Mouse (Mus musculus) cerebellum, adult 2 months (tissue): Measurements from ENCODE around the gene Tgfbr3. TPM values are rescaled to one million over a fixed set of nuclear protein-coding genes. Genes with fewer than 3 reads are reported as not detected.

ENCODE experiments used
- DNase-seq, 2 experiments: peaks; one replicate each; pipeline ENCODE4 v3.0.0; 2021
- H3K27ac ChIP-seq: fragments of 200-500 bp; 2 replicates; pipeline ENCODE4 v1.5.1; 2012; ENCODE audit warnings: low read length, control low read depth, inconsistent platforms; ENCODE audit not compliant: insufficient read depth
- H3K27me3 ChIP-seq: fragments of 200-500 bp; 2 replicates; pipeline ENCODE4 v1.6.1; 2012; ENCODE audit warnings: inconsistent platforms, mild to moderate bottlenecking, low read length, moderate library complexity; ENCODE audit not compliant: control insufficient read depth, insufficient read depth
- H3K4me1 ChIP-seq: fragments of 200-500 bp; 2 replicates; pipeline ENCODE4 v1.6.1; 2011; ENCODE audit warnings: low read length; ENCODE audit not compliant: control insufficient read depth, insufficient read depth
- H3K4me3 ChIP-seq: fragments of 200-500 bp; replicated peaks from 2 replicates; pipeline ENCODE3; 2011; ENCODE audit warnings: mild to moderate bottlenecking, low read depth, low read length, control low read depth; ENCODE audit not compliant: insufficient read depth
- CTCF ChIP-seq: fragments of 200-500 bp; IDR thresholded peaks from 2 replicates; pipeline ENCODE4 v1.5.1; 2011; ENCODE audit warnings: low read depth, mild to moderate bottlenecking, control low read depth, low read length, moderate library complexity, borderline replicate concordance; ENCODE audit not compliant: insufficient read depth
- POLR2A ChIP-seq: fragments of 200-500 bp; IDR thresholded peaks from 2 replicates; pipeline ENCODE4 v1.6.1; 2011; ENCODE audit warnings: low read length, control low read depth, borderline replicate concordance; ENCODE audit not compliant: insufficient read depth
- WGBS: fragments of 180-500 bp; shearing (Covaris S2); methylation state at CpG from one replicate; pipeline ENCODE4 v1.1.7; 2018; 5-methylcytosine and 5-hydroxymethylcytosine counted together
- polyA plus RNA-seq: library from polyadenylated mRNA; depleted of rRNA; stranded (reverse); fragments of >200 nt; gene quantifications from 2 replicates; pipeline ENCODE4 v1.2.3, GENCODE M21; 2012

Gene Tgfbr3
- polyA plus RNA-seq, 1 experiment, result 11.5 TPM

- no peak for TF ChIP-seq CTCF
- no peak for TF ChIP-seq POLR2A
- no peak overlapping the region for H3K4me3 ChIP-seq
- 63% methylated on average over 2 of the region's 2 CpGs for WGBS
- peaks cover 7% of the 10 kb centered on the region for H3K4me1 ChIP-seq
- H3K27me3 ChIP-seq, result no peaks in the 10 kb centered on the region
- no peak for DNase-seq
- H3K27ac ChIP-seq, result no peak overlapping the region
Observed at GRCm38 (mm10) chr5:107177248-107177647, 112.2 kb downstream of the Tgfbr3 start.

GRCm38 (mm10) chr5:107176796-107177195, 112.6 kb downstream of the Tgfbr3 start:
- Histone ChIP-seq H3K27ac (no peak overlapping the region), H3K27me3 (no peaks in the 10 kb centered on the region), H3K4me3 (no peak overlapping the region), H3K4me1 (peaks cover 7% of the 10 kb centered on the region)
- no peak for TF ChIP-seq POLR2A
- no peak for TF ChIP-seq CTCF
- WGBS, result 11% methylated on average over 4 of the region's 4 CpGs
- peak in 1 of 2 experiments; percentile 32 for DNase-seq

DNA sequence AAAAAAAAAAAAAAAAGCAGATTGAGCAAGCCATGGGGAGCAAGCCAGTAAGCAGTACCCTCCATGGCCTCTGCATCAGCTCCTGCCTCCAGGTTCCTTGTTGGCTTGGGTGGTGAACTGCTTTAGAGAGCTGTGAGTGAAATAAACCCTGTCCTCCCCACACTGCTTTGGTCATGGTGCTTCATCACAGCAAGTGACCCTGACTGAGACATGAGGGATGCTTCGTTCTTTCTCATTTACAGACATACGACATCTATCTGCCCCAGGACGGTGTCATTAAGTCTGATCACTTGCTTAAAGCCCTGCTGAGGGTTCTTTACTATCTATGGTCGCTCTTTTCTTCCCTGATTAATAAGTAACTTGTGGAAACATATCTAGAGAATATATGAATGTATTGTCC, 113.2 kb downstream of the Tgfbr3 start:
- no peak for TF ChIP-seq CTCF
- no peak for TF ChIP-seq POLR2A
- 94% methylated on average over 4 of the region's 4 CpGs for WGBS
- Histone ChIP-seq H3K27me3 (no peaks in the 10 kb centered on the region), H3K4me1 (peaks cover 7% of the 10 kb centered on the region), H3K27ac (no peak overlapping the region), H3K4me3 (no peak overlapping the region)
- no peak for DNase-seq

- H3K4me3 ChIP-seq, result no peak overlapping the region
- no peak overlapping the region for H3K27ac ChIP-seq
- no peak for DNase-seq
- peaks cover 7% of the 10 kb centered on the region for H3K4me1 ChIP-seq
- TF ChIP-seq POLR2A (no peak), CTCF (no peak)
- no peaks in the 10 kb centered on the region for H3K27me3 ChIP-seq
Observed at GRCm38 (mm10) chr5:107174188-107174587, 115.2 kb downstream of the Tgfbr3 start.

GRCm38 (mm10) chr5:107173483-107173882, 115.9 kb downstream of the Tgfbr3 start:
- H3K4me3 ChIP-seq, result no peak overlapping the region
- H3K4me1 ChIP-seq, result peaks cover 7% of the 10 kb centered on the region
- no peak overlapping the region for H3K27ac ChIP-seq
- no peaks in the 10 kb centered on the region for H3K27me3 ChIP-seq
- 99% methylated on average over 2 of the region's 2 CpGs for WGBS
- DNase-seq, result no peak
- TF ChIP-seq CTCF (no peak), POLR2A (no peak)

- WGBS, result 87% methylated on average over 7 of the region's 7 CpGs
- Histone ChIP-seq H3K27ac (no peak overlapping the region), H3K4me1 (peaks cover 7% of the 10 kb centered on the region), H3K4me3 (no peak overlapping the region), H3K27me3 (no peaks in the 10 kb centered on the region)
- TF ChIP-seq CTCF (no peak), POLR2A (no peak)
- no peak for DNase-seq
Observed at GRCm38 (mm10) chr5:107171861-107172260, 117.6 kb downstream of the Tgfbr3 start.

GRCm38 (mm10) chr5:107169796-107170195, 119.6 kb downstream of the Tgfbr3 start:
- peaks cover 3% of the 10 kb centered on the region; the same call in 1 of the 2 replicates for H3K4me1 ChIP-seq
- H3K27ac ChIP-seq, result no peak overlapping the region
- 89% methylated on average over 5 of the region's 5 CpGs for WGBS
- no peak overlapping the region for H3K4me3 ChIP-seq
- H3K27me3 ChIP-seq, result no peaks in the 10 kb centered on the region
- DNase-seq, result no peak
- TF ChIP-seq CTCF, result no peak

GRCm38 (mm10) chr5:107167872-107168300, 121.5 kb downstream of the Tgfbr3 start:
- under 1% methylated on average over 8 of the region's 8 CpGs for WGBS
- Histone ChIP-seq H3K4me1 (peaks cover 6% of the 10 kb centered on the region; the same call in 1 of the 2 replicates), H3K27me3 (no peaks in the 10 kb centered on the region), H3K27ac (no peak overlapping the region), H3K4me3 (peak overlapping the region; percentile 41)
- DNase-seq, result peak; percentile 69 to 77
- TF ChIP-seq CTCF (no peak), POLR2A (no peak)
